Mouse (Mus musculus) embryonic facial prominence, embryonic 10.5 days (tissue): ENCODE results near the gene Tmem177. TPM values are rescaled to one million over a fixed set of nuclear protein-coding genes. Genes with fewer than 3 reads are reported as not detected.

Experiments
- DNase-seq: peaks from one replicate; pipeline ENCODE4 v3.0.0-alpha.2; 2017; ENCODE audit warnings: low spot score
- H3K27ac ChIP-seq: fragments of 300-500 bp; sonication (generic); replicated peaks from 2 replicates; pipeline ENCODE4 v1.5.1; 2016; ENCODE audit warnings: mild to moderate bottlenecking
- H3K27me3 ChIP-seq: fragments of 300-500 bp; sonication (generic); replicated peaks from 2 replicates; pipeline ENCODE4 v1.6.1; 2016; ENCODE audit warnings: low read depth, mild to moderate bottlenecking; ENCODE audit not compliant: poor library complexity, severe bottlenecking
- H3K36me3 ChIP-seq: fragments of 300-500 bp; sonication (generic); replicated peaks from 2 replicates; pipeline ENCODE4 v1.6.1; 2016; ENCODE audit warnings: mild to moderate bottlenecking, moderate library complexity
- H3K4me1 ChIP-seq: fragments of 300-500 bp; sonication (generic); 2 replicates; pipeline ENCODE4 v1.6.1; 2016
- H3K4me3 ChIP-seq: fragments of 300-500 bp; sonication (generic); 2 replicates; pipeline ENCODE4 v1.5.1; 2016; ENCODE audit warnings: mild to moderate bottlenecking, moderate library complexity
- H3K9me3 ChIP-seq: fragments of 300-500 bp; sonication (generic); 2 replicates; pipeline ENCODE4 v1.6.1; 2016; ENCODE audit warnings: mild to moderate bottlenecking
- WGBS: fragments of 180-500 bp; shearing (Covaris S2); methylation state at CpG from one replicate; pipeline ENCODE4 v1.1.7; 2016; 5-methylcytosine and 5-hydroxymethylcytosine counted together
- polyA plus RNA-seq: library from polyadenylated mRNA; unstranded; fragments of >200 nt; fragmentation: Nextera tagmentation; extraction: Ambion mirVana; gene quantifications from 2 replicates; pipeline ENCODE4 v1.2.1, GENCODE M21; 2016

Gene Tmem177
- polyA plus RNA-seq, 1 experiment from 2014 or later = 10.4 TPM

- Histone ChIP-seq H3K4me1 (peaks cover 21% of the 10 kb centered on the region), H3K27ac (no peak overlapping the region), H3K27me3 (no peaks in the 10 kb centered on the region), H3K4me3 (no peak overlapping the region), H3K36me3 (peaks cover 26% of the 10 kb centered on the region), H3K9me3 (no peaks in the 10 kb centered on the region)
- 84% methylated on average over 2 of the region's 2 CpGs for WGBS
- DNase-seq = no peak
Observed at GRCm38 (mm10) chr1:119907206-119907748, 5.7 kb downstream of the Tmem177 start.

GRCm38 (mm10) chr1:119903231-119903620 lies 9.8 kb downstream of the Tmem177 start:
- Histone ChIP-seq H3K27ac (peak overlapping the region; percentile 16; the same call in 1 of the 2 replicates), H3K9me3 (no peaks in the 10 kb centered on the region), H3K4me1 (peaks cover 29% of the 10 kb centered on the region), H3K27me3 (no peaks in the 10 kb centered on the region), H3K4me3 (no peak overlapping the region), H3K36me3 (no peaks in the 10 kb centered on the region; the same call in none of the 2 replicates)
- 59% methylated on average over 6 of the region's 6 CpGs for WGBS
- DNase-seq = no peak

DNA sequence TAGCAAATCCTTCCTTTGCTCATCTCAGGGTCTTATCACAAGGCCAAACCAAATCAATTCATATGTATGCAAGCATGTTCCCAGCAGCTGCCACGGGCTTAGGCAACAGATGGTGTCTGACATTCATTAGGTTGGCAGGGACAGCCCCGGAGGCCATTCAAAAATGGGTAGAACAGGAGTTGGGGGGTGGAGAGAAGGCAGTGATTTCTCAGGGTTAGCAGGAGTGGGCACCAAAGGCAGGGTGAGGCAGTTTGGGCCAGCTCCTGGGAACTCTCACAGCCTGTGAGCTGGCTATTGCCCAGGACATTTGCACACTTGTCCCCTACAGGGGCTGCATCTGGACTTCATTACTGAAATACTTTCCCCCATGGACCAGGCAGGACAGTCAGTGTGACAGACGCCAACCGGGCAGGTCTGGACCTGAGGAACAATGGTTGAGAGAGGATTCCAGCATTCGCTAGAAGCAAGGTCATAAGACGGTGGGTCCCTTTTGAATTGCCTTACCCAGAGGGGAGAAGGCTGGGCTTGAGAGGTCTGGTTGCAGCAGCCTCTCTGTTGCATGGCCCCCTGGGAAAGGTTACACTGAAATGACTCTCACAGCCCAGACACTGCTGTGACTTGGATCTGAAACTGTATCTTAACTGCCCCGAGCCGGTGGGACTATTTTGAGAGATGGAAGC lies 10.3 kb downstream of the Tmem177 start:
- no peaks in the 10 kb centered on the region for H3K36me3 ChIP-seq
- WGBS = 34% methylated on average over 8 of the region's 8 CpGs
- no peaks in the 10 kb centered on the region for H3K27me3 ChIP-seq
- H3K4me1 ChIP-seq = peaks cover 29% of the 10 kb centered on the region
- H3K9me3 ChIP-seq = no peaks in the 10 kb centered on the region
- peak overlapping the region; percentile 16 for H3K27ac ChIP-seq
- no peak overlapping the region for H3K4me3 ChIP-seq
- DNase-seq = peak; percentile 37

DNA sequence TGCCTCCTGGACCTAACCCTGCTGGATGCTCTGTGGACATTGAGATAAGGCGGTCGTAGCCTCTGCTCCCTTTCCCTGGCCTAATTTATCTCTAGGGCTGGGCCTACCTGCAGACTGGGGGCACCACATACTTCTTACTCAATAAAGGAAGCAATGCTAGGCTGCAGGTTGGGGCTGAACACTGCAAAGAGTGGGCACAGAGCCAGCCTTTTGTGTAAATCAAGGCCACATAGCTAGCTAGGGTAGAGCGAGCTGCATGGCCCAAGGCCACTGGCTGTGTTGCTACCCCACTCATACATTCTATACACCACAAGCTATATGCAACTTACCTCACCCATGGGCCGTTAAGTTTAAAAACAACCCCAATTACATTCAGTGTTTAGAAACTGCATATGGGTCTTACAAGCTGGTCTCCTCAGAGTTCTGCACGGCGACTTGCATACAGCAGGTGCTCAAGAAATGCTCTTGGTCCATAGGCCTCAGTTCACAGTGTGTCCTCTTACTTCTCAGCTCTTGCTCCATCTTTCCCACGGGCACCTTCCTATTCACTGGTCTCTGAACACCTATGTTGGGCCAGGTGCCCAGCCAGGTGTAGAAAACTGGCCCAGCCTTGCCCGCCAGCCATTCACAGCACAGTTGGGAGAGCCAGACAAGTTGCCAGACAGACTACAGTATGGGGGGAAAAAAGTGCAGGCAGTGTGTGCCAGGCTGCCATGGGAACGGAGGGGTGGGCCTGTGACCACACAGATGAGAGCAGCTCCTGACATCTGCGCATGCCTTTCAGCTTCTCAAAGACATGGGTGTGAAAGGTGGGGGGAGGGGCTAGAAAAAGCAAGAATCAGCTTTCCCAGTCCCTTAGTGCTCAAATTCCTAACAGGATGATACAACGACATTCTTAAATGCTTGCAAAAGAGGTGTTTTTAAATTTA lies 13.5 kb downstream of the Tmem177 start:
- H3K27ac ChIP-seq = no peak overlapping the region
- peaks cover 26% of the 10 kb centered on the region for H3K4me1 ChIP-seq
- no peaks in the 10 kb centered on the region for H3K27me3 ChIP-seq
- peak; percentile 31 for DNase-seq
- H3K4me3 ChIP-seq = no peak overlapping the region
- WGBS = 84% methylated on average over 11 of the region's 11 CpGs
- H3K9me3 ChIP-seq = no peaks in the 10 kb centered on the region
- no peaks in the 10 kb centered on the region for H3K36me3 ChIP-seq

DNA sequence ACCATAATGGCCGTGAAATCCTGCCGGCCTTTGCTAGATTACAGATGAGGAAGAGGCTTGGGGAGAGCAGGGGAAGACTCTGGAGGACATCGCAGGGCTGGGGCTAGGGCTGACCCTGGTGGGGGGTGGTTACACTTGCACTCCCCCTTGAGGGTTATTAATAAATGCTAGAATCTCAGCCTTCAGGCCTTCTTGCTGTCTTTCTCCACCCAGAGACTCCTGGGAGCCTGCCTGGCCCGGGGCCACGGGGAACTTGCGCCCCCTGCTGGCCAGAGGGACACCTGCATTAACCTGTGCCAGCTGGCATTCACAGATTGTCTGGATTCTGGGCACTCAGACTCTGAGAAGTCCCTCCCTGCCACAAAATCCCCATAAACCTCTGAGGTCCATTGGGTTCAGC lies 18.1 kb downstream of the Tmem177 start:
- Histone ChIP-seq H3K27ac (no peak overlapping the region), H3K4me3 (no peak overlapping the region), H3K36me3 (no peaks in the 10 kb centered on the region), H3K4me1 (peaks cover 5% of the 10 kb centered on the region), H3K27me3 (no peaks in the 10 kb centered on the region), H3K9me3 (no peaks in the 10 kb centered on the region)
- 35% methylated on average over 6 of the region's 6 CpGs for WGBS
- peak; percentile 83 for DNase-seq

DNA sequence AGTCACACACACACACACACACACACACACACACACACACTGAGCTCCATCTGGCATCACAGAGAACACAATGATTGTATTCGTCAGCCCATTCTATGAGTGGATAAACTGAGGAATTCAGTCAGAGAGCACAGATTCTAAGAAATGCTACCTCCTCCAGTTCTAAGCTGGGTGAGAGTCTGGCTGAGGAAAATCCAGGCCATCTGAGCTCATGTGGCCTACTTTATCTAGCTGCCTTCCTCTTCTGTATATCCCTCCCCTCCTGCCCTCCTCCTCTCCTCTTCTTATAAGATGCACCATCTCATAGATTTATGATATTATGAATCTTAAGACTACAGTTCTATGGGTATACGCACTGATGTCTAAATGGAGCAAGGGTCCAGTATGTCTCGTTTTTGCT lies 19.4 kb downstream of the Tmem177 start:
- DNase-seq = no peak
- 88% methylated on average over 3 of the region's 3 CpGs for WGBS
- Histone ChIP-seq H3K27me3 (no peaks in the 10 kb centered on the region), H3K36me3 (no peaks in the 10 kb centered on the region), H3K4me1 (no peaks in the 10 kb centered on the region; the same call in none of the 2 replicates), H3K4me3 (no peak overlapping the region), H3K27ac (no peak overlapping the region), H3K9me3 (no peaks in the 10 kb centered on the region)

DNA sequence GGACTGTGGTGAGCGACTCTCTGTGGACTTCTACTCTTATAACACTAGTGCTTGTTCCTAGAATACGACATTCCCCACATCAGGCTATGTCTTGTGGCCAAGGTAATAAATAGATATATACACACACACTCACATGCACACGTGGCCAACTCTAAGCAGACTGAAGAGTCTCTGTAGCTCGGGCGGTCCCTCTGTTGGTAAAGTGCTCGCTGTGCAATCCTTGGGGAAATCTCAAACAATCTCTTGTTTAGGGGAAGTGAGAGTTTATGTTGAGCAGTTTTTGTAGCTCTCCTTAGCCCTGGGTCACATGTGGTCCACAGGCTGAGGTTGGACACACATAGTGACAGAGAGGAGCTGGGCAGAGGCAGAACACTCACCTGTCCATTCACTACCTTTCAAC lies 20.1 kb downstream of the Tmem177 start:
- WGBS = 79% methylated on average over 6 of the region's 6 CpGs
- no peaks in the 10 kb centered on the region; the same call in none of the 2 replicates for H3K4me1 ChIP-seq
- no peaks in the 10 kb centered on the region for H3K9me3 ChIP-seq
- no peaks in the 10 kb centered on the region for H3K27me3 ChIP-seq
- no peak overlapping the region for H3K4me3 ChIP-seq
- no peak overlapping the region for H3K27ac ChIP-seq
- DNase-seq = no peak
- H3K36me3 ChIP-seq = no peaks in the 10 kb centered on the region

- no peak for DNase-seq
- Histone ChIP-seq H3K36me3 (no peaks in the 10 kb centered on the region), H3K9me3 (no peaks in the 10 kb centered on the region), H3K4me3 (no peak overlapping the region), H3K27ac (no peak overlapping the region), H3K27me3 (no peaks in the 10 kb centered on the region), H3K4me1 (peaks cover under 1% of the 10 kb centered on the region)
- 82% methylated on average over 4 of the region's 4 CpGs for WGBS
Observed at GRCm38 (mm10) chr1:119891865-119892264, 21.1 kb downstream of the Tmem177 start.

DNA sequence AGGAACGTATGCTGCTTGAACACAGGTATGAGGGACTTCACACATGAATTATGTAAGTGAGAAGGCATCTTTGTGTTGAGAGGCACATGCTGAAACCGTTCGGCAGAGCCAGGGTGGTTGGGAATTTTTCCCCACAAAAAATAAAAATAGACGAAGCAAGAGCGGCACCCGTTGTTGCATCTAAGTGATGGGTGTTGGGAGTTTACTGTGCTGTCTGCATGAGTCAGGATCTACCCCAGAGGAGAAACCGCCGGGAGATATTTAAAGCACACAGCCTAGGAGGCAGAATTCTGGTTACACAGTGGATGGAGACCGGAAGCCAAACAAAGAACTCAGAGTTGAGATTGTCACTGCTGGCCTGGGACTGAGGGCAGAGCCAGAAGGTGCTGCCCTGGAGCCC lies 21.9 kb downstream of the Tmem177 start:
- DNase-seq = no peak
- no peaks in the 10 kb centered on the region for H3K9me3 ChIP-seq
- H3K4me1 ChIP-seq = peaks cover 6% of the 10 kb centered on the region
- 89% methylated on average over 9 of the region's 9 CpGs for WGBS
- no peaks in the 10 kb centered on the region for H3K36me3 ChIP-seq
- H3K27me3 ChIP-seq = no peaks in the 10 kb centered on the region
- H3K4me3 ChIP-seq = no peak overlapping the region
- H3K27ac ChIP-seq = no peak overlapping the region

DNA sequence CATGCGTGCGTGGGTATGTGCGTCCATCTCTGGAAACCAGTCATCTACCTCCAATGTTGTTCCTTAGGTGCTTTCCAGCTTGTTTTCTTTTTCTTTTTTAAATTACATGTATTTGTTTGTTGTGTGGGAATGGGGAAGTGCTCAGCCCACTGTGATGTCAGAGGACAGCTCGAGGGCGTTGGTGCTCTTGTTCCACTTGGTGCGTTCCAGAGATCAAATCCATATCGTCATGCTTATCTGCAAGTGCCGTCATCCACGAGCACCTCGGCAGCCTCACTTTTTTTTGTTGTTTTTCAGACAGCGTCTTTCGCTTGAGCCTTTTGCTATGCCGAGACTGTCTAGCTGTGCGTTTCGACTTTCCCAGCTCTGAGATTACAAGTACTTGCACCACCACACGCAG lies 23.7 kb downstream of the Tmem177 start:
- H3K27me3 ChIP-seq = no peaks in the 10 kb centered on the region
- no peak overlapping the region for H3K4me3 ChIP-seq
- 86% methylated on average over 16 of the region's 16 CpGs for WGBS
- no peaks in the 10 kb centered on the region for H3K36me3 ChIP-seq
- H3K27ac ChIP-seq = no peak overlapping the region
- H3K4me1 ChIP-seq = peaks cover 19% of the 10 kb centered on the region
- no peaks in the 10 kb centered on the region for H3K9me3 ChIP-seq
- DNase-seq = no peak

- peak; percentile 21 for DNase-seq
- 65% methylated on average over 7 of the region's 7 CpGs for WGBS
- H3K9me3 ChIP-seq = no peaks in the 10 kb centered on the region
- no peak overlapping the region for H3K27ac ChIP-seq
- H3K4me1 ChIP-seq = peaks cover 19% of the 10 kb centered on the region
- H3K36me3 ChIP-seq = no peaks in the 10 kb centered on the region
- H3K27me3 ChIP-seq = no peaks in the 10 kb centered on the region
- H3K4me3 ChIP-seq = no peak overlapping the region
Observed at GRCm38 (mm10) chr1:119886320-119886719, 26.7 kb downstream of the Tmem177 start.

DNA sequence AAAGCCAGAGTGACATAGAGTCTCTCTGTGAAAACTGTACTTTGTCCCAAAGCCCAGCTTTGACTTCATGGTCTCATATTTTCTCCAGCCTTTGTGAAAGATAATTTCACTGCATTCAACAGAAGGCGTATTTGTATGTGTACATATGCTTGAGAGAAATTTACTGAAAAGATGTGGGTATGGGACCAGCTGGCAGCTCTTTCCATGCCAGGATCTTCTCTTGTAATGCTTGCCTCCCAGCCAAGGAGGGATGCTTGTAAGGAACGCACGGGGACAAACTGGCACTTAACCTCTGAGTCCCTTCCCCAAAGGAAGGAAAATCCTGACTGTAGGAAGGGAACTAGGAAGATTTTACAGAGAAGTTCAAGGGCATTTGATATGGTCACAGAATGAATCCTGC lies 28.7 kb downstream of the Tmem177 start:
- Histone ChIP-seq H3K4me1 (peaks cover 19% of the 10 kb centered on the region), H3K36me3 (no peaks in the 10 kb centered on the region), H3K27me3 (no peaks in the 10 kb centered on the region), H3K9me3 (no peaks in the 10 kb centered on the region), H3K27ac (no peak overlapping the region), H3K4me3 (no peak overlapping the region)
- DNase-seq = no peak
- 83% methylated on average over 3 of the region's 3 CpGs for WGBS
